Mouse (Mus musculus): Measurements from ENCODE around the gene Orc5.
"Not testable (repeated sequence)": the region's sequence is repeated elsewhere in the genome, so short reads cannot be mapped to it uniquely, and the experiment has no call there.

DNA sequence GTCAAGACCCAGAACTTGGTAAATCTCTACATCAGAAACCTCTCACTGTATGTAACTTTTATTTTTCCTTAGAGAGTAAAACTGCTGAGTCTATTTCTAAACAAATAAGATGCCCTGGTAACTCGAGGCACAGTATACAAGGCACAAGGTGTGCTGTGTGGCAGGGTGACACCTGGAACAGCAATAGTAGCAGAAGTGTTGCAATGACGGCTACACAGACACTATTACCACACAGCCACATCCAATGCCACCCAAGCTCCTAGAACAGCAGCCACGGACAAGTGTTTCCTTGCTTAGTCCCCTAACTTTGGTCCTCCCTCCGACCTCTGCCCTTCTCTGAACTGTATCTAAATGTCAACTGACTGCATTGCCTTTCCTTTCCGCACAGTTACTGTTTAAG lies 37.6 kb downstream of the Orc5 start:
- not testable (repeated sequence) for TF ChIP-seq CEBPB (IDR thresholded peaks at IDR 0.05; ENCODE audit: low read depth); MYOG (IDR thresholded peaks at IDR 0.05; ENCODE audit: control insufficient read depth, extremely low read depth, insufficient read length); MYOD1 (IDR thresholded peaks at IDR 0.05; ENCODE audit: control insufficient read depth, insufficient read length, low read depth); MAX (IDR thresholded peaks at IDR 0.05); CTCF (IDR thresholded peaks at IDR 0.05; ENCODE audit: control insufficient read depth, insufficient read depth, insufficient read length); USF1 (IDR thresholded peaks at IDR 0.05; ENCODE audit: low read depth); FOSL1 (IDR thresholded peaks at IDR 0.05; ENCODE audit: insufficient read depth, low read length, poor library complexity, severe bottlenecking)

Data from C2C12 (cell line).